Mouse (Mus musculus) ES-E14 (cell line): ENCODE data around the gene Ptcra. TPM values are rescaled to one million over a fixed set of nuclear protein-coding genes. Genes with fewer than 3 reads are reported as not detected.

ENCODE experiments used
- DNase-seq: peaks from one replicate; pipeline ENCODE4 v3.0.0-alpha.2; 2013; ENCODE audit warnings: low read depth, low spot score
- H3K27ac ChIP-seq: 2 replicates; pipeline ENCODE4 v1.5.1; 2012; ENCODE audit warnings: low read depth, mild to moderate bottlenecking, low read length, moderate library complexity, mixed read lengths; ENCODE audit not compliant: poor library complexity, insufficient read depth, severe bottlenecking
- H3K36me3 ChIP-seq: 2 replicates; pipeline ENCODE4 v1.6.1; 2012; ENCODE audit warnings: mild to moderate bottlenecking, low read length, moderate library complexity, mixed read lengths; ENCODE audit not compliant: control insufficient read depth, poor library complexity, insufficient read depth, severe bottlenecking
- H3K4me1 ChIP-seq, 2 experiments: fragments of 150-350 bp in 1 of 2; sonication (generic) in 1 of 2; 2 replicates each; pipeline ENCODE4 v1.6.1; 2012; ENCODE audit warnings: low read length in 2 of 2, mild to moderate bottlenecking in 1 of 2, mixed read lengths in 1 of 2; ENCODE audit not compliant: control insufficient read depth in 2 of 2, insufficient read depth in 2 of 2, poor library complexity in 1 of 2
- H3K4me3 ChIP-seq, 2 experiments: fragments of 150-350 bp in 1 of 2; sonication (generic) in 1 of 2; 2 replicates each; pipeline ENCODE4 v1.5.1; 2012; ENCODE audit warnings: low read length in 2 of 2, low read depth in 1 of 2, mild to moderate bottlenecking in 1 of 2, mixed read lengths in 1 of 2; ENCODE audit not compliant: insufficient read depth in 1 of 2, poor library complexity in 1 of 2, severe bottlenecking in 1 of 2
- H3K9ac ChIP-seq: 2 replicates; pipeline ENCODE4 v1.6.1; 2012; ENCODE audit warnings: low read depth, mild to moderate bottlenecking, low read length, mixed read lengths; ENCODE audit not compliant: poor library complexity, insufficient read depth, severe bottlenecking
- H3K9me3 ChIP-seq: fragments of 150-350 bp; sonication (generic); 2 replicates; pipeline ENCODE4 v1.6.1; 2012; ENCODE audit warnings: low read depth, mild to moderate bottlenecking, low read length; ENCODE audit not compliant: control insufficient read depth, insufficient read depth
- CHD2 ChIP-seq: IDR thresholded peaks from 2 replicates; pipeline ENCODE4 v1.6.1; 2014; ENCODE audit warnings: mild to moderate bottlenecking, low read depth, low read length, inconsistent platforms
- HCFC1 ChIP-seq: IDR thresholded peaks from 2 replicates; pipeline ENCODE4 v1.6.1; 2012; ENCODE audit warnings: low read length, inconsistent platforms, borderline replicate concordance; ENCODE audit not compliant: insufficient read depth
- MAFK ChIP-seq: IDR thresholded peaks from 2 replicates; pipeline ENCODE4 v1.6.1; 2014; ENCODE audit warnings: mild to moderate bottlenecking, low read depth, low read length, inconsistent platforms; ENCODE audit not compliant: insufficient read depth
- ZC3H11A ChIP-seq: IDR thresholded peaks from 2 replicates; pipeline ENCODE4 v1.6.1; 2012; ENCODE audit warnings: low read depth, mild to moderate bottlenecking, inconsistent platforms, low read length, borderline replicate concordance
- ZNF384 ChIP-seq: IDR thresholded peaks from 2 replicates; pipeline ENCODE4 v1.6.1; 2012; ENCODE audit warnings: low read depth, low read length, inconsistent platforms
- in situ Hi-C, 2 experiments: fragments of 600-800 bp; cut with MboI; formaldehyde crosslinking; loops; one replicate each; pipeline ENCODE4 v1.15.1; 2025; ENCODE audit warnings: low sequenced_read_pairs in 2 of 2, inconsistent platforms in 1 of 2; ENCODE audit not compliant: unreplicated experiment in 2 of 2
- total RNA-seq: library from RNA; depleted of rRNA; stranded (reverse); fragments of 300-350 nt; gene quantifications from 2 replicates; pipeline ENCODE4 v1.2.3, GENCODE M21; 2012

Ptcra gene
- total RNA-seq, 1 experiment = 2.2 TPM

- no peak for DNase-seq
- in situ Hi-C loops = no loop called here
- Histone ChIP-seq H3K4me1 (peaks cover 0 to 3% of the 10 kb centered on the region in 2 experiments; a peak in 1 of 4 replicates), H3K9ac (0 out of 2 replicates have a peak overlapping the region, but pooled peaks have one; percentile 29), H3K27ac (0 out of 2 replicates have a peak overlapping the region, but pooled peaks have one; percentile 37), H3K4me3 (no peak overlapping the region), H3K36me3 (peaks cover 7% of the 10 kb centered on the region; the same call in 1 of the 2 replicates), H3K9me3 (no peaks in the 10 kb centered on the region)
- TF ChIP-seq MAFK (no peak), HCFC1 (no peak), ZC3H11A (no peak)
Measured at GRCm38 (mm10) chr17:46749282-46749681, 14.2 kb downstream of the Ptcra start.

- peaks cover 0 to 3% of the 10 kb centered on the region in 2 experiments; a peak in 1 of 4 replicates for H3K4me1 ChIP-seq
- H3K9me3 ChIP-seq = no peaks in the 10 kb centered on the region
- H3K27ac ChIP-seq = no peak overlapping the region
- no peak for TF ChIP-seq ZNF384
- TF ChIP-seq HCFC1 = no peak
- TF ChIP-seq MAFK = no peak
- no peak for TF ChIP-seq CHD2
- no peak for TF ChIP-seq ZC3H11A
- H3K9ac ChIP-seq = no peak overlapping the region
- H3K4me3 ChIP-seq = no peak overlapping the region
- peaks cover 16% of the 10 kb centered on the region; the same call in 1 of the 2 replicates for H3K36me3 ChIP-seq
- in situ Hi-C loops = no loop called here
- DNase-seq = no peak
Measured at GRCm38 (mm10) chr17:46747806-46748205, 15.7 kb downstream of the Ptcra start.

GRCm38 (mm10) chr17:46747234-46747633, 16.3 kb downstream of the Ptcra start:
- DNase-seq = no peak
- in situ Hi-C loops = no loop called here
- Histone ChIP-seq H3K4me1 (peaks cover 0 to 3% of the 10 kb centered on the region in 2 experiments; a peak in 1 of 4 replicates), H3K36me3 (peaks cover 16% of the 10 kb centered on the region; the same call in 1 of the 2 replicates), H3K9ac (no peak overlapping the region), H3K27ac (no peak overlapping the region), H3K9me3 (no peaks in the 10 kb centered on the region), H3K4me3 (no peak overlapping the region)
- TF ChIP-seq MAFK = no peak
- no peak for TF ChIP-seq ZC3H11A

GRCm38 (mm10) chr17:46745506-46745905, 18.0 kb downstream of the Ptcra start:
- Histone ChIP-seq H3K36me3 (peaks cover 16% of the 10 kb centered on the region; the same call in 1 of the 2 replicates), H3K4me1 (peaks cover 0 to 3% of the 10 kb centered on the region in 2 experiments; a peak in 1 of 4 replicates), H3K9ac (no peak overlapping the region), H3K27ac (no peak overlapping the region), H3K4me3 (no peak overlapping the region), H3K9me3 (no peaks in the 10 kb centered on the region)
- TF ChIP-seq ZNF384 (no peak), ZC3H11A (no peak), HCFC1 (no peak), CHD2 (no peak), MAFK (no peak)
- no peak for DNase-seq
- in situ Hi-C loops = no loop called here

- Histone ChIP-seq H3K4me3 (no peak overlapping the region), H3K27ac (no peak overlapping the region), H3K9ac (no peak overlapping the region), H3K36me3 (peaks cover 16% of the 10 kb centered on the region; the same call in 1 of the 2 replicates), H3K9me3 (no peaks in the 10 kb centered on the region), H3K4me1 (peaks cover 0 to 1% of the 10 kb centered on the region in 2 experiments; a peak in 1 of 4 replicates)
- TF ChIP-seq CHD2 = no peak
- TF ChIP-seq MAFK = no peak
- no peak for TF ChIP-seq ZNF384
- no peak for TF ChIP-seq HCFC1
- TF ChIP-seq ZC3H11A = no peak
- DNase-seq = no peak
- in situ Hi-C loops = no loop called here
Measured at GRCm38 (mm10) chr17:46742986-46743385, 20.5 kb downstream of the Ptcra start.
